Mouse (Mus musculus) olfactory bulb, adult 2 months (tissue): ENCODE results near the gene Zbtb7a. TPM values are rescaled to one million over a fixed set of nuclear protein-coding genes. Genes with fewer than 3 reads are reported as not detected.
A peak's percentile ranks its signal among the peaks of the same experiment; 100 is the strongest.

Experiments
- H3K27ac ChIP-seq: fragments of 200-500 bp; 2 replicates; pipeline ENCODE4 v1.5.1; 2012; ENCODE audit warnings: low read depth, low read length; ENCODE audit not compliant: insufficient read depth
- H3K4me1 ChIP-seq: fragments of 200-500 bp; 2 replicates; pipeline ENCODE4 v1.6.1; 2012; ENCODE audit warnings: low read length; ENCODE audit not compliant: control insufficient read depth, insufficient read depth
- H3K4me3 ChIP-seq: fragments of 200-500 bp; 2 replicates; pipeline ENCODE4 v1.5.1; 2012; ENCODE audit warnings: mild to moderate bottlenecking, low read depth, low read length, moderate library complexity; ENCODE audit not compliant: insufficient read depth
- CTCF ChIP-seq: fragments of 200-500 bp; IDR thresholded peaks from 2 replicates; pipeline ENCODE4 v1.5.1; 2012; ENCODE audit warnings: low read depth, mild to moderate bottlenecking, low read length, moderate library complexity; ENCODE audit not compliant: insufficient read depth
- POLR2A ChIP-seq: fragments of 200-500 bp; IDR thresholded peaks from 2 replicates; pipeline ENCODE4 v1.6.1; 2012; ENCODE audit warnings: mild to moderate bottlenecking, low read depth, low read length, moderate library complexity; ENCODE audit not compliant: insufficient read depth
- WGBS: fragments of 180-500 bp; shearing (Covaris S2); methylation state at CpG from one replicate; pipeline ENCODE4 v1.1.7; 2018; 5-methylcytosine and 5-hydroxymethylcytosine counted together
- polyA plus RNA-seq: library from polyadenylated mRNA; stranded (reverse); fragments of >200 nt; gene quantifications from 2 replicates; pipeline ENCODE4 v1.2.4, GENCODE M21; 2012; ENCODE audit warnings: low replicate concordance; ENCODE audit not compliant: missing spikeins, insufficient read depth, insufficient read length

The Zbtb7a gene
- polyA plus RNA-seq, 1 experiment = not detected

DNA sequence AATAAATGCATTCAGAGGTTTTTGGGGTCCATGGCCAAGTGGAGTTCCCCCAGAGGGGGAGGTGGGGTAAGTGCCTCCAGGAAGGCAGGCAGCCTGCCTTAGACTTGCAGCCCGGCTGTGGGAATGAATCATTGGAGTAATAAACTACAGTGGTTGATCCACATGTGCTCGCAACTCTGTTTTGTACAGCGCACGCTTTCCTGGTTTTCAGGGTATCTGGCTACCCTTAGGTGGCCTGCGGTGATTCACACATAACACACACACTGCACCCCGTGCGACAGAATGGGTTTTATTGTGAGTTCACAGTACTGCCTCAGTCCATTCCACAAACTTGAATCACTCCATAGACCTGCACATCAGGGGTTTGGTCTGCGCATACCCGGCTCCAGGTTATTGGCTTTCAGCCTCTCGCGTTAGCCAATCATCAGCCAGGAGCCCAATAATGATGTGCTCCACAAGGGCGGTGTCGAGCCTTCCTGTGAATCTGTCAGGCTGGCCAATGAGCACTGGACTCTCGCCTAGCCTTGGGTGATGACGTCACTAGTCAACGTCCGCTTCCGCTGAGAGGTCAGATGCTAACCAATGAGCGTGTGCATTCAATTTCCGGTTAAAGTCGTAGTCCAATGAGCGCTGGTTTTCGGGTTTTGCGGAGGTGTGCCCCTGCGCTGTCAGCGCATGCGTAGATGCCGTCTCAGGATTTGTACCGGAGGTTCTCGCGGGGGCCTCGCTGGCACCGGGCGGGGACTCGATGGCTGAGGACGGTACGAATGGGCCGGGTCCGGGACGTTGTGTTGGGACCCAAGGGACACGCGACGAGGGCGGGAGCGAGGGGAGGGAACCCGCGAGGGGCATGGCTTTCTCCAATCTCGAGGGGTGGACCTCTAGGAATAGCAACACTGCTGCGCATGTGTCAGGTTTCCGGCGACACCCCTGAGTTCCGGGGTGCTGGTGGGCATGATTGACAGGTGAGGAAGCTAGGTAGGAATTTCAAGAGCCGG lies 47.6 kb downstream of the Zbtb7a start, which contains the start of gene Dapk3:
TSS of gene Dapk3 (plus strand) at position 670 of the 998 bp plus-strand sequence.
- 4% methylated on average over 53 of the region's 53 CpGs for WGBS
- Histone ChIP-seq H3K4me3 (peak within 1 kb of the TSS; percentile 87), H3K27ac (peak within 1 kb of the TSS; percentile 77), H3K4me1 (peaks cover 36% of the 10 kb centered on the region)
- TF ChIP-seq CTCF (no peak), POLR2A (peak; percentile 69; the same call in 1 of the 2 replicates)

DNA sequence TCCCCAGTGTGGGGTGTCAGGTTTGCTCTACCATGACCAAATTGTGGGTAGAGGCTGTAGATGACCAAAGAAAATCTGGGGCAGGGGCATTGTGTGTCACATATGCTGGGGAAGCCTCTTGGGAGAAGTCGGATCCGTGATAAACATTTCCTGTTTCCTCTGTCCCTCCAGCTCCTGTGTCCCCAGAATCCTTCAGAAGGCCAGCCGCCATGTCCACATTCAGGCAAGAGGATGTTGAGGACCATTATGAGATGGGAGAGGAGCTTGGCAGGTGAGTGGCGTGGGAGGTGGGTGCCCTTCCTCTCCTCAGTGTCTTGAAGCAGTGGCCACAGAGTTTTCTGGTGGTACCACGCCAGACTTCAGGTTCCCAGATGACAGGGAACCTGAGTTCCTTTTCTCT lies 48.8 kb downstream of the Zbtb7a start, which contains the start of gene 4930442H23Rik:
TSS of gene 4930442H23Rik (minus strand) at position 45 of the 400 bp plus-strand sequence.
- H3K27ac ChIP-seq = peak within 1 kb of the TSS; percentile 77
- peak within 1 kb of the TSS; percentile 87 for H3K4me3 ChIP-seq
- WGBS = 79% methylated on average over 5 of the region's 5 CpGs
- TF ChIP-seq CTCF (no peak), POLR2A (no peak)
- peaks cover 25% of the 10 kb centered on the region for H3K4me1 ChIP-seq

DNA sequence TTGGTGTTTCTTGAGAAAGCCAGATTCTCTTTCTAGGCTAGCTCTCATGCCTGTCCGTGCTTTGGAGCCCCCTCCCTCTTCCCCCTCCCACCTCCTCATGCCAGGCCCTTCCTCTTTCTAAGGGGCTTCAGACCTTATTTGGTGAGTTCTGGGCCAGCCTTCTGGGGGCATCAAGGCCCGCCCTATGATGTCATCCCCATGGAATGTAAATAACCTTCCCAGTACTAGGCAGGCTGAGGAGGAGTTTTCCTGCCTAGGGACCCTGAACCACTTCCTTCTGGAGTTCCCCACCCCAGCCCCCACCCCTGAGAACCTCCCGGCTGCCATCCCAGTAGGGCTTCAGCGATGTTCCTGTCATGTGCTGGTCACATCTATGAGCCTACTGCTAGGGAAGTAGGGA lies 49.7 kb downstream of the Zbtb7a start:
- H3K4me1 ChIP-seq = peaks cover 21% of the 10 kb centered on the region
- no peak overlapping the region for H3K4me3 ChIP-seq
- no peak overlapping the region for H3K27ac ChIP-seq
- no peak for TF ChIP-seq POLR2A
- no peak for TF ChIP-seq CTCF
- WGBS = 48% methylated on average over 4 of the region's 4 CpGs

DNA sequence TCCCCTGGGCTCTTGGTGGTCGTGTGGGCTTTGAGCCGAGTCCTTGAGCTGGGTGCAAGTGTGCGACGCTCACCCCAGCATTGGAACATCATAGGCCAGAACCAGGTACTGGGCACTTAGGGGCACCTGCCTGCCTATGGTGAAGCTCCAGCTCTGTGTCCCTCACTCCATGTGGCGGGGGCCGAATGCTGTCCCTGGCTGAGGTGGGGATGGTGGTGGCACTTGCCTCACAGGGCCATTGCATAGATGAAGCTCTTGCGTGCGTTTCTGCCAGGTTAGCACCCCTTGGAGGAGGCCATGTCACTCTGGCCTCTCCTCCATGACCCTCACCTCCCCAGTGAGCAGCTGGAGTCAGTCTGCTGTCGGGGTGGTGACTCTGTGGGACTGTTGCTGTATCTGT lies 52.1 kb downstream of the Zbtb7a start:
- peaks cover 23% of the 10 kb centered on the region for H3K4me1 ChIP-seq
- H3K27ac ChIP-seq = no peak overlapping the region
- 91% methylated on average over 9 of the region's 9 CpGs for WGBS
- TF ChIP-seq POLR2A (no peak), CTCF (no peak)
- no peak overlapping the region for H3K4me3 ChIP-seq

DNA sequence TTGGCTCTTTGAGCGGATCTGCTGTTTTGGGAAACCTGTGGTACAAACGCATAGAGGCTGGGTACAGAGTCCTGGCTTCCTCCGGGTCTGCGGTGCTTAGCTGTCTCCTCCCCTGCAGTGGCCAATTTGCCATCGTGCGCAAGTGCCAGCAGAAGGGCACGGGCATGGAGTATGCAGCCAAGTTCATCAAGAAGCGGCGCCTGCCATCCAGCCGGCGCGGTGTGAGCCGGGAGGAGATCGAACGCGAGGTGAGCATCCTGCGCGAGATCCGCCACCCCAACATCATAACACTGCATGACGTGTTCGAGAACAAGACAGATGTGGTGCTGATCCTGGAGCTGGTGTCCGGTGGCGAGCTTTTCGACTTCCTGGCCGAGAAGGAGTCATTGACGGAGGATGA lies 54.8 kb downstream of the Zbtb7a start:
- Histone ChIP-seq H3K4me1 (peaks cover 24% of the 10 kb centered on the region), H3K4me3 (no peak overlapping the region), H3K27ac (no peak overlapping the region)
- 85% methylated on average over 26 of the region's 26 CpGs for WGBS
- TF ChIP-seq CTCF = no peak
- no peak for TF ChIP-seq POLR2A

DNA sequence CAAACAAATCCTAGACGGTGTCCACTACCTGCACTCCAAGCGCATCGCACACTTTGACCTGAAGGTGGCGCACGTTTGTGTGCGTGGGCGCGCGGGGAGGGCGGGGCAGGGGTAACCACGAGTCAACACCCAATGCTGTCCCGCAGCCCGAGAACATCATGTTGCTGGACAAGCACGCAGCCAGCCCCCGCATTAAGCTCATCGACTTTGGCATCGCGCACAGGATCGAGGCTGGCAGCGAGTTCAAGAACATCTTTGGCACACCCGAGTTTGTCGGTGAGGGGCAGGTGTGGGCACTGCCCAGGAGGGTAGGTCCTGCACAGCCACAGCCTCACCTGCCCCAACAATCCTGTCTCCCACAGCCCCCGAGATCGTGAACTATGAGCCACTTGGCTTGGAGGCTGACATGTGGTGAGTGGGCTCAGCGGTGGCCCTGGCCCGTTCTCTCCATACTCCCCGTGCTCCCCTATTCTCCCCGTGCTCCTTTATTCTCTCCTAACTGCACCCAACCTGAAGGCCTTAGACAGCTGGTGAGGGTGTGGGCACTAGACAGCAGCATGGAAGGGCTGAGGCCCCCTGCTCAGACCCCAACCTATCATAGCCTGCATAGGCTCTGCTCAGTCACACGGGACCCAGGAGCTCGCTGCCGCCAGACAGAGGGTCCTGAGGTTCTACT lies 55.4 kb downstream of the Zbtb7a start:
- Histone ChIP-seq H3K27ac (no peak overlapping the region), H3K4me3 (no peak overlapping the region), H3K4me1 (peaks cover 24% of the 10 kb centered on the region)
- peak; percentile 21; the same call in 1 of the 2 replicates for TF ChIP-seq CTCF
- no peak for TF ChIP-seq POLR2A
- 68% methylated on average over 31 of the region's 31 CpGs for WGBS

DNA sequence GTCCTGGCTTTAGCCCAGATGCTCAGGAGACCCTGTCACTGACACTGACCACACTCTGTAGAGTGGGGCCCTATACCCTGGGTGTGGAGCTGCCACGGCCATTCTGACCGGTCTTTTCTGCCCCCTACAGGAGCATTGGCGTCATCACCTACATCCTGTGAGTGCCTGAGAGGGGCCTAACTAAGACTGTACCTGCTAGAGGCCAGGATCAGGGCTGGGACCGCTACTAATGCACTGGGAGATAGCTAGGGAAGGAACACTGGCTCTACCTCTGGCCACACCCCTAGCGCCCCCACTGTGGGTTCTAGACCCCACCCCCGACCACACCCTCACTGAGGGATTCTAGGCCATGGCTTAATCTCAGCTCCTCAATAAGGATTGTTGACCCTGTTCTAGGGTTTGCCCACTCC lies 55.9 kb downstream of the Zbtb7a start:
- TF ChIP-seq POLR2A (no peak), CTCF (no peak)
- no peak overlapping the region for H3K27ac ChIP-seq
- no peak overlapping the region for H3K4me3 ChIP-seq
- WGBS = 70% methylated on average over 6 of the region's 6 CpGs
- H3K4me1 ChIP-seq = peaks cover 24% of the 10 kb centered on the region

DNA sequence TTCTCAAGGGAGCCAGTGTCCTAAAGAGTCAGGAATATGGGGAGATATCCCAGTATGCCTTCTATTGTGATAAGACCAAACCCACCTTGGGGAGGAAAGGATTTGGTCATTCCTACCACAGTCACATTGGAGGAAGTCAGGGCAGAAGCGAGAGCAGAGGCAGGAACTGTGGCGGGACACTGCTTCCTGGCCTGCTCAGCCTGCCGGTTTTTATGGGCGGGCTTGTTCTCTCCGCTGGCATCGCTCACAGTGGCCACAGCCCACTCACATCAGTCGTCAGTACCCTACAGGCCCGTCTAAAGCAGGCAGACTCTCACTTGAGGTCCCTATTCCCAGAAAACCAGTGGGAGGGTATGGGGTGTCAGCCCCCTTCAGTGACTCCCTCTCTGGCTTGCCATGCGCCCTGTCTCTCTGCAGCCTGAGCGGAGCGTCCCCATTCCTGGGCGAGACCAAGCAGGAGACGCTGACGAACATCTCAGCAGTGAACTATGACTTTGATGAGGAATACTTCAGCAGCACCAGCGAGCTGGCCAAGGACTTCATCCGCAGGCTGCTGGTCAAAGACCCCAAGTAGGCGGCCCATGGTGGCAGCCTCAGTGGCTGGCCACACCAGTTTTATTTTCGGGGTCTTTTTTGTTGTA lies 56.4 kb downstream of the Zbtb7a start:
- TF ChIP-seq CTCF = no peak
- no peak for TF ChIP-seq POLR2A
- H3K4me3 ChIP-seq = no peak overlapping the region
- WGBS = 80% methylated on average over 18 of the region's 18 CpGs
- H3K4me1 ChIP-seq = peaks cover 24% of the 10 kb centered on the region
- H3K27ac ChIP-seq = no peak overlapping the region
